Mouse (Mus musculus) layer of hippocampus, postnatal 14 days (tissue): ENCODE measurements around the gene Ikzf2. TPM values are rescaled to one million over a fixed set of nuclear protein-coding genes. Genes with fewer than 3 reads are reported as not detected.

Source experiments
- DNase-seq, 2 experiments: peaks; one replicate each; pipeline ENCODE4 v3.0.0; 2021 to 2022; ENCODE audit warnings: low spot score in 2 of 2, mixed read lengths in 1 of 2
- total RNA-seq, 2 experiments: library from RNA; stranded (reverse); gene quantifications; 2 replicates each; pipeline ENCODE4 v1.2.3; 2021

Ikzf2 gene
- total RNA-seq, 2 experiments from 2014 or later = 7.0 to 10.4 TPM

DNA sequence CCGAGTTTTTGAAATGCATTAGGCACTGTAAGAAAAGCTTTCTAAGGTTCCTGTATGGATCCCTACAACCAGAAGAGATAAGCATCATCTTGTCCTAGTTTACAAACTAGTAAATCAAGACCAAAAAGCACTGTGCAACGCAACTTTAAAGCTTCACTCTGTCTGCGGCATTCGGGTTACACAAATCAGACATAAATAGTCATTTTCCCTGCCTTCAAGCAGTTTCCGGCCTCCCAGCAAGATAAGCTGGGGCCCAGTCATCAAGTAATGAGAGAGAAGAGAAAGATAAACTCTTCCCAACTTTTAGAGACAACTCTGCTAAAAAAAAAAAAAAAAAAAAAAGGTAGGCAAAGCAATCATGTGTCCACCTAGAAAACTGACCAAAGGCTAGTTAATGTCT lies 19.6 kb downstream of the Ikzf2 start:
- no peak for DNase-seq

DNA sequence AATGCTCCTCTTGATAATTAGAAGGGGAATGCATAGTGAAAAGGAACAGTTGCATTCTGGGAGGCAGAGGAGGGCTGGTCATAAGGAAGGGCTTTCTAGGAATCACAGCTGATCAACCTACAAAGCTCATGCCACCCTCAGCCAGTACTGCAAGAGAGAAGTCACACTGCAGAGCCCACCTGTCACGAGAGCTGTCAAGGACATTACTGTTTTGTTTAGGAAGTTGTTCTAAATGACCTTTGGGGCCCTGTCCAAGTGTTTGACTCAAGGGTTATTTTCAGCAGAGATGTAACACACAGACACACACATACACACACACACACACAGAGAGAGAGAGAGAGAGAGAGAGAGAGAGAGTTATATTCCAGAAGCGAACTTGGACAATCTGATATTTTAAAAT lies 27.3 kb downstream of the Ikzf2 start:
- no peak for DNase-seq

DNA sequence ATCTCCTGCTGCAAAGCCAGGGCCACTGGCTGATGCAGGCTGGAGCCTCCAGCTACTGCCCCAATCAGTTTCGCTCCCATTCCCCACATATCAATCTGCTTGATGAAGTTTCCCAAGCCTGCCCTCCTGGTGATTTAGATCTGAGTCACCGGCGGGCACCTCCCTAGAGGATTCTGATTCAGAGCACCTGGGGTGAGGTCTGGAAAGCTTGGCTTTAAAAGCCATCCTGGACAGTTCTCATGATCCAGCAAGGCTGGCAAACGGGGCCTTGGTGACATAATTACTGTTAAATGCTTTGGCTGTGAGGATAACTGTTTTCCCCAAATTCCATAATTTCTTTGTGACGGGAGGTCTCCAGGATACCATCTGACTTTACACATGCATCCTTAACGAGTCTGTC lies 29.0 kb downstream of the Ikzf2 start:
- DNase-seq = no peak

DNA sequence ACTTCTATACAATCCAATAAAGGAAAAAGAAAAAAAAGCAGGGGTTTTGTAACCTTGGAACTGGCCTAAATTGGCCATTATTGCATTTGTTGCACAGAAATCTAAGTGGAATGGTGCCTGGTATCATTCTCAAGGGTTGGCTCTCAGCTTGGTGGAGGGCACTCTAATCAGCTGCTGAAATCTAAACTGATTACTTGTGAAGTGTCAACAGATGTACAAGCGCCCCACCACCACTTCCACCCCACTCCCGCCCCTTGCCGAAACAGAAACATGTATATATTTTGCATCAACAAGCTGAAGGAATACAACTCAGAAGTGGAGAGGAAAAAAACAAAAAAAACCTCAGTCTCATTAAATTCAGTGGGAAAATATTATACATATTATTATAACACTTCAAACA lies 29.6 kb downstream of the Ikzf2 start:
- no peak for DNase-seq

DNA sequence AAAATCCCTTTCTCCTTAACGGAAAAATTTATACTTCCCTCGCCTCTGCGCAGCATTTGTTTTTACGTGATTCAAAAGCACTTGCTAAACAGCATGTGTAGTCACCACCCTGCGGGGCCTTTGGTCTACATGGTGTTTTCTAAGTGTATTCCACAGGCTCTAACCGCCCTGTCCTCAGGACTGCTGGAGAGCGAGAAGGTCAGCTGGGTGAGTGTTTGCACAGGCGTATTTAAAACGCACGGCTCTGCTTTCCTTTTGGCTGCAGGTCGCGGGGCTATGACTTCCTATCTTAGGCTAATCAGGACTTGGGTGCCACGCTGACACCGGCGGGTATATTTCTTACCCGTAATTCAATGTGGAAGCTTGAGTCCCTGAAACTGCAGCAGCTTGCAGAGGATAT lies 30.1 kb downstream of the Ikzf2 start:
- no peak for DNase-seq

GRCm38 (mm10) chr1:69656047-69656782 lies 30.8 kb downstream of the Ikzf2 start:
- DNase-seq = no peak

DNA sequence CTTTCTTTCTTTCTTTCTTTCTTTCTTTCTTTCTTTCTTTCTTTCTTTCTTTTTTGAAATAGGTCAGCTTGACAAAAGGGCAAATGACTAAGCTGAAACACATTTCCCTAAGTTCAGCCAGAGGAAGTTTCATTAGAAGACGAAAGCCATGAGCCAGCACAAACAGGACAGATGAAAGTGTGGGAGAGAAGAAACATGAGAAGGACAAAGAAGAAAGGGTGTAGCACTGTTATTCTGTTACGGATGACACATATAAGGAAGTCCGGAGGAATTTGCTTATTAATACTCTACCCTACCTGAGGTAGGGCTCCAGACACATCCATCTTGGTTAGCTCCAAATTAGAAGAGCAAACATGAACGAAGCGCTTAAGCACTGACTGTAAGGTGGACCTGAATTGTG lies 31.7 kb downstream of the Ikzf2 start:
- DNase-seq = no peak

GRCm38 (mm10) chr1:69654955-69655354 lies 32.1 kb downstream of the Ikzf2 start:
- no peak for DNase-seq

DNA sequence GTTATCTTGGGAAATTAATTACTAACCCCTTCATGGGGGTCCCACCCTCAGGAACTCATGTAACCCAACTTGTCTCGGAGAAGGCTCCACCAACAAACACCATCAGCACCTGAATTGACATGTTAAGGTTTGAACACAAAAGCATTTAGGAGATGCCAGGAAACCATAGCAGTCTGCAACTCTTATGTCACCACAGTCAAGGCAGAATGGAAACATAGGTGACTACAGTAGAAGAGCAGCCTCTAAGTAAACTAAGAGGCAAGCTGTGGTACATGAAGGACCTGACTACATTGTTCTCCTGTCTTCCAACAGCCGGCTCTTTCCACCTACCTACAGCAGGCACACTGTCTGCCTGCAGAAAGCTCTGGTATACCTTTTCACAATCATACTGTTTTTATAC lies 33.6 kb downstream of the Ikzf2 start:
- DNase-seq = no peak

DNA sequence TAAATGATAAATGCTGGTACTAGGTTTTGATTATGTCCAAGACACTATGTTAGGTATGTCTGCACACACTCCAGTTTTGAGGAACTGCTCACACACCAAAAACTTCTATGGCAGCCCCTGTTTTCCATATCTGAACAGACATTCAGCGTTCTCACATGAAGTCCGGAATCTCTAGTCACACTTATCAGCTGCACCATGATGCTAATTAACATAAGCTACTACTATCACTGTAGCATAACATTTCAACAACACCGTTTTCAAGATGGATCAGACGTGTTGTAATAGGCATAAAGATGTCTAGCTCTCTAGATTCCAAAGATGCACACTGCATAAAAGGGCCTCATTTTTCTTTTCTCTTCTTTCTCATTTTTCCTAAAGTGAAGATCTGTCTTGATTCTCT lies 43.9 kb downstream of the Ikzf2 start:
- DNase-seq = no peak

DNA sequence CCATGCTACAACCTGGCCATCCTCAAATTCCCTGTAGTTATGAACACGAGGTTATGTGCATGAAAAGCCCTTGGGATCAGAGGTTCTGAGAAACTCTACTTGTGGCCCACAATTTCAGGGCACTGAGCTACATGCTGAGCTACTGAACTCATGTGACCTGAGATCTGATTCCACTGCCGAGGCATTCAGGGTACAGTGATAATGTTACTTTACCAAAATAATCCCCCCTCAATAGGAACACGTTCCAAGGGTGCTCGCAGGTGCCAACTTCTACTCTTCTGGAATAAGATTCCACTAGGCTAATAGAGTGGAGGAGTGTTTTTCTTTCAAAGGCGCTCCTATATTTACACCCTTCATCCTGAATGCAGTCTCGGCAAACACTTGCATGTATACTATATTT lies 45.1 kb downstream of the Ikzf2 start:
- DNase-seq = no peak

GRCm38 (mm10) chr1:69638321-69638720 lies 48.7 kb downstream of the Ikzf2 start:
- DNase-seq = no peak

GRCm38 (mm10) chr1:69637907-69638306 lies 49.1 kb downstream of the Ikzf2 start:
- DNase-seq = no peak

- DNase-seq = no peak
Observed at GRCm38 (mm10) chr1:69634259-69634658, 52.8 kb downstream of the Ikzf2 start.

- no peak for DNase-seq
Observed at GRCm38 (mm10) chr1:69630508-69630907, 56.5 kb downstream of the Ikzf2 start.

- DNase-seq = no peak
Observed at GRCm38 (mm10) chr1:69629513-69629912, 57.5 kb downstream of the Ikzf2 start.

- DNase-seq = no peak
Observed at GRCm38 (mm10) chr1:69612076-69612475, 75.0 kb downstream of the Ikzf2 start.

- no peak for DNase-seq
Observed at GRCm38 (mm10) chr1:69611204-69611725, 75.8 kb downstream of the Ikzf2 start.

- DNase-seq = no peak
Observed at GRCm38 (mm10) chr1:69610791-69611190, 76.3 kb downstream of the Ikzf2 start.

DNA sequence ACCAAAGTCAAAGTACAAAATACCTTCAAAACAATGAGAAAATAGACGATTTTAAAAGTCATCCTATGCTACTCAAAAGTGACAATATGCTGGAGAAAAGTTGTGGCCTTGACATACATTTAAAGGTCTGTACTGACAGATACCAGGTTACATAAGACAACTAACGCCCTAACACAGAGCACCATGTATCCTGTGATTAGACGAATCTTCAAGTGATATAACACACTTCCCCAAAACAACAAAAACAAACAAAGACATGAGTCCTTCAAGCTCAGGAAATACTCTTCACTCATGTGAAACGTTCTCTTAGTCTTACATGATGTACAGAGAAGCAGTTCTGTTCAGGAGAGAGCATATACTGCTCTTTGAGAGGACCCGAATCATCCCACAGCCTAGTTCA lies 78.2 kb downstream of the Ikzf2 start:
- no peak for DNase-seq

DNA sequence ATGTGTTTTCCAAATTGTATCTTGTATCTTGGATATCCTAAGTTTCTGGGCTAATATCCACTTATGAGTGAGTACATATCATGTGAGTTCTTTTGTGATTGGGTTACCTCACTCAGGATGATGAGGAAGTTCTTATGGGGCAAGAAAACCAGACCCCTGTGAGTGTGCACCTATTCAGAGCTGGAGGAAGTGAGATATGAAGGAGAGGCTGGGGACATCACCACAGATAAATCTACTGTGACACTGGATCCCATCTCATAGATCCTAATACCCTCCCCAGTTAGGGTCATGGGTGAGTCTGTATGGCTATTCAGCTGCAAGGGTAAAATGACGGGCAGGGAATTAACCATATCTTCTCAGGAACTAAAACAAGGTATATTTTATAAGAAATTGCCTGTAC lies 80.2 kb downstream of the Ikzf2 start:
- no peak for DNase-seq

- no peak for DNase-seq
Observed at GRCm38 (mm10) chr1:69604213-69604612, 82.8 kb downstream of the Ikzf2 start.

GRCm38 (mm10) chr1:69600954-69601353 lies 86.1 kb downstream of the Ikzf2 start:
- no peak for DNase-seq
